Mouse (Mus musculus) spleen, adult 18-20 months (tissue): Measurements from ENCODE around the gene Fgf3.

Experiments used
- DNase-seq, 2 experiments: peaks; one replicate each; pipeline ENCODE4 v3.0.0; 2022; ENCODE audit warnings: mixed read lengths in 2 of 2

Fgf3 gene

DNA sequence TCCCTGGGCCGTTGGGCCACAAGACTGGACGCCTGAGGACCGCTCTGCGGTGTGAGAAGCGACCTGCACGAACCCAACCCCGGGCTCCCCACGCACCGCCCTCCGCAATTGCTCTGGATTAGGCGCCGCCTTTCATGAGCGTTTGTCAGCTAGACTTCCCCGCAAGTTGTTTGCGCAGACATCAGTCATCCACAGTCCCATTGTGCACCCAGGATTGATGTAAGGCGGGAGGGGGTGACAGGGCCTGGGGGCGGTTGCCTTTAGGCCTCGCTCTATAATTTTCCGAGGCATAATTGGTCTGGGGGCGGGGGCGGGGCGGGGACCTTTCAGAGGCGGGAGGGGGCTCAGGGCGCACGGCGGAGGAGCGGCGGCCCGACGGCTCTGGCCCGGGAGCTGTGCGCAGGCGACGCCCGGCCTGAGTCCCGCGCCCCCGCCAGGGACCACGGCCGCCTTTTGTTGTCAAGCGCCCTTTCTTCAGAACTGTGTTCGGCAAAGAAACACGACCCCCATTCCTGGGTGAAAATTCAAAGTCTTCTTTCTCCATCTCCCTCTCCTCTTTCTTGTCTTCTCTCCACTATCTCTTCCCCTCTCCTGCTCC lies at the start of gene Fgf3:
TSS of gene Fgf3 (plus strand) at position 193 of the 598 bp plus-strand sequence.
- DNase-seq: no peak

DNA sequence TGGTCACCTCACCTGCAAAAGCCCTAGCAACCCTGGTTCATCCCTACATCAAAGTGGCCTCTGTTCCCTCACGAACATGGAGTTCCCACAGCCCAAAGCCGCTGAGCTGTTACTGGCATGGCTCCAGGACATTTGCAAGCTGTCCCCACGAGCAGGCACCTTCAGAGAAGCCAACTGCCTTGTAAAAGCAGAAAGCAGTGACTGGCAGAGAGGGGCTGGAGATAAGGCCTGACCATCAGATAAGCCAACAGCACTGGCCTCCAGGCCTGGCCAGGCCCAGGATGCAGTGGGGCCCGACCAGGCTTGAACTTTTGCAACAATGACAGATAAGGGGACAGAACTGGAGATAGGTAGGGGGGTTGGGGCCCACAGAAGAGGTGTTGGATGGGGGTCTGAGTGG lies 49.3 kb upstream of the Fgf3 start:
- no peak for DNase-seq

DNA sequence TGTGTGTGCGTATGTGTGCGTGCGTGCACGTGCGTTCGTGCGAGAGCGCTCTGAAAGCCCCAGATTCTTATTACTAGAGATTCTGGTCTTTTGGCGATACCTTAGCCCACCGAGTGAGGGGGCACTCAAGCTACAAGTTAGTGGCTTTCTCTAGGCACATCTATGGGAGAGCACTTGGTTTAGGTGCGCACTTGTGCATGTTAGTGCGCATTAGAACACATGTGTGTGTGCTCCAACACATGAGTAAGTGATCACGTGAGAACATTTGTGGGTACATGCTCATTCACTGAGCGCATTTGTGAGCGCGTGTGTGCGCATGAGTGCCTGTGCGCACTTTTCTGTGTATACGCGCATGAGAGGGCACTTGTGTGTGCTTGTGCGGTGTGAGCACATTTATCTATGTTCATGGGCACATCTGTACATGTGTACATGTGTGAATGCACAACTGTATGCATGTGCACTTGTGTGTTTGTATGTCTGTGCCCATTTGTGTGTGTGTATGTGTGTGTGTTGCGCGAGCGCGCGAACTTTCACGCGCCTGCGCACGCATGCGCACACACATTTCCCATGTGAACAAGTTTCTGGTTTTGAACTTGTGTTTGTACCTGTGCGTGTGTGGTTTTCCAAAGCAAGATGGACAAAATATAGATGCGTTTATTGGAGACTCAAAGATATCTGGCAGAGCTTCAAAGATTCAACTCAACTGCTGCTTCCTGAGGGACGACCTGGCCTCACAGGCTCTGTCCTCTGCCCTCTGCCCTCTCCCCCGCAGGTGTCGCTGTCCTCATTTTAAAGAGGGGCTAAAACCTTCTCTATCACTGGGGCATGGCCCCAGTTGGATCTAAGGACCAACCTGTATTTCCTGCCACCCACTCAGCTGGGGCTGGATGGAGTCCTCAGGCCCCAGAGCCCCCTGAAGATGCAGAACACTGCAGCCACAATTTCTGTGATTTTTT lies 48.0 kb upstream of the Fgf3 start:
- no peak for DNase-seq

DNA sequence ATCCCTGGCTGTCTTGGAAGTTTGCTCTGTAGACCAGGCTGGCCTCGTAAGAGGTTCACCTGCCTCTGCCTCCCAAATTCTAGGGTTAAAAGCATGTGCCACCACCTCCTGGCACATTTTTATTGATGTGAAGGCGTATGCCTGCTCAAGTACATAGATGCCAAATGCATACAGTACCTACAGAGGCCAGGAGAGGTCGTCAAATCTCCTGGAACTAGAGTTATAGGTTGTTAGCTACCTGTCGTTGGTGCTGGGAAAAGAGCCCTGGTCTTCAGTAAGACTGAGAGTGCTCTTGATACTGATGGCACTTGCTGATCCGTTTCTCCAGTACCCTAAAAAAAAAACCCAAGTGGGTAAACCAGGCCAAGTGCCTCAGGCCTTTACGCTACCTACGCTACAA lies 46.5 kb upstream of the Fgf3 start:
- no peak for DNase-seq

DNA sequence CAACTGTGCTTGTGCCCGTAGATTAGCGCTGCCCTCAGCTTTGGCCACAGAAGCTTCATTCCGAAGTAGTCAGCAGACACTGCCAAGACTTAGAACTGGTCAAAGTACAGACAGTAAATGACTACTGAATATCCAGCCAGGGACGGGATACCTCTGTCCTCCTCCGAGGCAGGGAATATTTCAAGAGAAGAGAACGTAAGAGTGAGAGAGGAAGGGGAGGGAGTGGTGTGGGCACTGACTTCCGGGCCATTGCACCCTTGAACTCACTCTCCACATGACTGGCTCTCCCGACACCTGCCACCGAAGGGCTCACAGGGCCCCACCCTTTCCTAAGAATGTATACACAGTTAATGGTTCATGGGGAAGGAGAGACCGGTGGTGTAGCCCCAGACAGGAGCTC lies 44.6 kb upstream of the Fgf3 start:
- DNase-seq: no peak

DNA sequence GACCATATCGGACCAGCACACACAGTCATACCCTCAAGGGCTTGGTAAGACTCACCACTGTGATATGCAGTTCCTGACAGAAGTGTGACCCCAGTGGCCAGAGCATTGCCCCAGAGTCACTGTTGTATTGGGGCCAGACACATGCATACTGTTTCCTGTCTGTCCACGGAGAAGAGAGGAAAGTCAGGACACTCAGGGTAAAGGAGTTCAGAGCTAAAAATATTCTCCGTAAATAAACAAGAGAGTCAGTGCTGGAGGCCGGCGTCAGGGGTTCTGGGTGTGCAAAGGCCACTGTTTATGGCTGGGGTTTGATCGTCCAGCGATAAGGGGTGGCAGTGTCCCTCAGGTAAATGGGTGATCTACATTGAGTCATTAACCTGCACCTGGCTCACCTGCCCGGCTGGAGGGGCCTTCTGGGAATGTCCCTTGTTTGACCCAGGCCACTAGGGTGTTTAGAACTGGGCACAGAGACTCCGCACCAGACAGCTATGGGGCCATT lies 41.9 kb upstream of the Fgf3 start:
- no peak for DNase-seq

DNA sequence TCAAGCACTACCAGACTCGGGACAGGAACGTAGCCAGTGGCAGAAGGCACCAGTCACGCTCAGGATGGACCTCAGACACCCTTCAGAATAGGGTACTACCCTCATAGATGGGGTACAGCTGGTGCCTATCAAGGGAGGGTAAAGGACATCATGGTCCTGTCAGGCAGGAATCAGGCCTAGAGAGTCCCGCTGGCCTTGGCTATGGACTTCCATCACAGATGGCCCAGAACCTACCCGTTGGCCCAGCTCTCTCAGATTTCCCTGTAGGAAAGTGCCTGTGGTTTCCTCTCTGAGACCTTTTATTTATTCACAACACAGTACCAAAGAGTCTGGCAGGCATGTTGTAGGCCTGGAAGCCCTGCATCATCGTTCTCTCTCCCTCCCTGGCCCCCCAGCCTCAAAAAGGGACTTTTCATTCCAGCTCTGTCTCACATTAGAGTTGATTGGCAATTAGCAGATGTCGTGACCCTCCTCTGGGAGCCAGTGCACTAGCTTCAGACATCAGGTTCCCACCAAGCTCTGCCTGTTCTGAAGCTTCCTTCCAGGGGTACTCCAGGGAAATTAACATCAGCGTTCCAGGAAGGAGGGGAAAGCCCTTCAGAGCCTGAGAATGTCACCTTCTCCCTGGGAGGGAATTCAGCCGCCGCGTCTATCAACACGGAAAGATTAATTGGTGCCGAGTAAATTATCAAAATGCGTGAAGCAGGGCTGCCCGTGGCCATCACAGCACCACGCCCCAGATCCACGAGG lies 40.7 kb upstream of the Fgf3 start:
- no peak for DNase-seq

DNA sequence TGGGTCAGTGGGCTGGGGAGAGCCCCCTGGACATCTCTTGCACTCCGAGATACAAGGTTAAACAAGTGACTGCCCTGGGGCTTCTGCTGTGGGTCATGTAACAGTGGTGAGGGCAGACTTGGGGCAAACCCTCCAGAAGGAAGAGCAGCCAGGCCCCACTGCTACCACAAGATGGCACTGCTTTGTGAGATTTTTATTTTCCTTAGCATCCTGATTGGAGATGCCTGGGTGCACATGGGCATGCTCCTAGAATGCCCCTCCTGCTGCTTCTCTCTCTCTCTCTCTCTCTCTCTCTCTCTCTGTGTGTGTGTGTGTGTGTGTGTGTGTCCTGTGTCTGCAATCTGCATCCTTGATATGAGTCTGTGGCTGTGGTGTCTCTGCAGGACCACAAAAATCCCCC lies 39.4 kb upstream of the Fgf3 start:
- DNase-seq: no peak

DNA sequence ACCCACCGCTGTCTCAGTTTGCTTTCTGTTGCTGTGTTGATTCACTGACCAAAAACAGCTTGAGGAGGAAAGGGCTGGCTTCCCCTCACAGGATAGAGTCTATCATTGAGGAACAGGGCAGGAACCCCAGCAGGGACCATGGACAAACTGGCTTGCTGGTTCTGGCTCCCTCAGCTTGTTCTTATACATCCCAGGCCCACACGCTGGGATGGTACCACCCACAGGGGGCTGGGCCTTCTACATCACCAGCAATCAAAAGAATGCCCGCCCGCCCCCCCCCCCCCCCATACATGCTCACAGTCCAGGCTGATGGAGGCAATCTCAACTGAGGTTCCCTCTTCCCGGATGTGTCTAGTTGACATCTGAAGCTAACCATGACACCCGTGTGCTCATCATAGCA lies 30.8 kb upstream of the Fgf3 start:
- no peak for DNase-seq

DNA sequence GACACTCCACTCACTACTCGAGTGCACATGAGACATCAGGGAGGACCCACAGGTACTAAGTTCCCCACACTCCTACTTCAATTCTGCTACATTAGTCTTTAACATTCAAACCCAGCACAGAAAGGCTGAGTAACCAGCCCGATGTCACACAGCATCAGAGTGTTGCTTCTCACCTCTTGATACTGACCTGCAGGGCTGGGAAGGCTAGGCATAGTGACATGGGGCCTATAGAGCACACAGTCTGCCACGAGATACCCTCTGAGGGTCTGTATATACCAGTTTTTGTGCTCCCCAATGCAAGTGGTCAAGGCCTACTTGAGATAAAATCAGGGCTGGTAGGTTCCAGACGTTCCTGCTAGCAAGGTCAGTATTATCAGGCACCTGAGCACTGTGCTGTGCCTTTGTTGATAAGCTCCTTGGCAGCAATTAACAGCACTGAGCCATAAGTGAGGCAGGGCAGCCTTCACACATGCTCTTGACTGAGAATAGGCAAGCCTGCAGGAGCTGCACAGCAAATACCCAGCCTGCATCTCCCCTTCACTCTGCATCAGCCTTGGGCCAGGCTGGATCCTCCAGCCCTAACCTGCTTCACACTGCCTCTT lies 29.8 kb upstream of the Fgf3 start:
- DNase-seq: no peak

DNA sequence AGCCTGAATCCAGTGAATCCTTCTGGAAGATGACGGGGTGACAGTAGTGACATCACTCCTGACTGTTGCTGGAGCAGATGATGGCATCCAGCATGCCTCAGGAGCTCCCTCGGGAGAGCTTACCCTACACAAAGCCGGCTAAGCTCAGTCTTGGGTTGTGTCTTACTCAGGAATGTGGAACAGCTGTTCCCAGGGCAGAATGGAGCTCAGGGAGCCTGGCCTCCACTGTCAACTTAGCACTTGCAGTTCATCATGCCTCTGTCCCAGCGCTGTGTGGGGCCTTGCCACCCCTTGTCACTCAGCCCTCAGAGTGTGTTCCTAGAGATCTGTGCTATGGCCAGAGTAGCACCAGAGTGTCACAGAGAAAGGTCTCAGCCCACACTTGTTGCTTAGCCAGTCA lies 26.4 kb upstream of the Fgf3 start:
- no peak for DNase-seq

DNA sequence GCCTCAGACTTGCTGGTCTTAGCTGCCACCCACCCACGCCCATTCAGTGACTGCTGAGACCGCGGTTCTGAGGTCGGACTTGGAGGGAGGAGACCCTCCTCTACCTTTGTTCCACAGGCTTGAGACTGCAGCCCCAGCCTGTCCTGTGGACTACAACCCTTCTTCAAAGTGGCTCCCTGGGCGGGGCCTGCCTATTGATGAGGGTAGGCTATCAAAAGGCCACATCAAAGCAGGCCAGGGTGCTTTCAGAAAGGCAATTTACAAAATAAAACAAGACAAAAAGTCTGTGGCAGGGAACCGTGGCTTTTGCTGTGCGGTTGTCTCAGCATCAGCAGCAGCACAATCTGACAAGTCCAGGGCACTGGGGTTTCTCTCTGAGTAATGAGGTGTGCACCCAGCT lies 16.0 kb upstream of the Fgf3 start:
- no peak for DNase-seq

DNA sequence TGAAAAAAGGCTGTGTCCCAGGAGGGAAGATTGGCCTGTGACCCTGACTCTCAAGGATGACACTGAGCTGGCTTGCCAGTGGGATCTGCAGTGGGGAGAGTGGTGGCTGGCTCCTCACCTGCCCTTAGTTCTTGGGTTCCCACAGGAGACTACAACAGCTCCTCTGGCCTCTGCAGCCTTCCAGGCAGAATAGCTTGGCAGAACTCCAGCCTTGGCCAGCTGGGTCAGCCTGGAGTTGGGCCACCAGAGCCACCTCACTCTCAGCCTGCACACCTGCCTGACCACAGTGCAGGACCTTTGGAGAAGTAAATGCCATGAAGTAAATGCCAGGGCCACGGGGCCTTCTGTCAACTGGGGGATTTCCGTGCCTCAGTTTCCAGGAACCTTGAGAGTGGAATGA lies 13.9 kb upstream of the Fgf3 start:
- DNase-seq: no peak

DNA sequence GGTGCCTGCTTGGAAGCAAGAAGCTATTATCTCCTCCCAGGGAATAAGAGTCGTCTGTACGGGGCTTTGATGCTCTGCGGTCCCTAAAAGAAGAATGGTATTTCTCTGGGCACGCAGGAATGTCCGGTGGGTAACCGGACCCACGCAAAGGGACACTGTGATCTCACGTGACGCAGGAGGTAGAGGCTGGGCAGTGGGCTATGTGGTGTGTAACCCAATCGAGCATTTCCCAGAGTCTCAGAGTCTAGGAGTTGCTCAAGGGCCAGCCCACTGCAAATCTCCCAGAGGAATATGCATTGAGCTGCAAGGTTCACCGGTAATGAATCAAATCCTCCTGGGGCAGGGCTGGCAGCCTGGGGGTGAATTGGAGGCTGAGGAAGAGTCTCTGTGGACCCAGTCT lies 9.5 kb upstream of the Fgf3 start:
- DNase-seq: no peak

DNA sequence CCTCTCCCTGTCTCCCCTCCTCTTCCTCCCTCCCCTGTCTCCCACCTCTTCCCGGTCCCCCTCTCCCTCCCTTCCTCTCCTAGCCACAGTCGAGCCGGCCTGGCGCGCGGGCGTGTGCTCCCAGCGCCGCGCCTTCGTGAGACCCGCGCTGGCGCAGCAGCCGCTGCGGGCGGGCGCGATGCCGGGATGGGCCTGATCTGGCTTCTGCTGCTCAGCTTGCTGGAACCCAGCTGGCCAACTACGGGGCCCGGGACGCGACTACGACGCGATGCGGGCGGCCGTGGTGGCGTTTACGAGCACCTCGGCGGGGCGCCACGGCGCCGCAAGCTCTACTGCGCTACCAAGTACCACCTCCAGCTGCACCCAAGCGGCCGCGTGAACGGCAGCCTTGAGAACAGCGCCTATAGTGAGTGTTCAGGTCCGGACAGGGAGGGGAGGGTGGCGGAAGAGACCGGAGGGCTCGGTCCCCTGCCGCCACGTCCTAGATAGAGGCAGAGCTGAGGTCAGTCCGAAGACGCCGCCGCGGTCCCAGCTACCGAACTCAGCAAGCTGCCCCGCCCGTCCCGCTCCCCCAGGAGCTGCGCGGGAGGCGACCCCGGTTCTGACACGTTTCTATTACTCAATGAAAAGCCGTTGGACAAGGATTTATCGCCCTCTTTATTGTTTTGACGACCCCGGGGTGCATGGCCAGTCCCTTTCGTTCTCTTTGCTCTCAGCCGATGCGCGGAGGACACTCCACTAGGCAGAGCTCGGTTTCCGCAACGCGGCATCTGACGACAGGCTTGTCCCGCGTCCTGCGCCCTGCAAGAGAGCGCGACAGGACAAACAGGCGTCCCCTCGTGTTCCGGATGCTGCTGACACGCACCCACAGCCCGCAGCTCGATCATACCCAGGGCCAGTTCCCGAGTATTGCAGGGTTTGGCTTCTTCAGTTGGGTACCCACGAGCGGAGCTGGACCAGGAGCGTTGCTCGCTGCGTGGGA lies 930 bp downstream of the Fgf3 start:
- no peak for DNase-seq

DNA sequence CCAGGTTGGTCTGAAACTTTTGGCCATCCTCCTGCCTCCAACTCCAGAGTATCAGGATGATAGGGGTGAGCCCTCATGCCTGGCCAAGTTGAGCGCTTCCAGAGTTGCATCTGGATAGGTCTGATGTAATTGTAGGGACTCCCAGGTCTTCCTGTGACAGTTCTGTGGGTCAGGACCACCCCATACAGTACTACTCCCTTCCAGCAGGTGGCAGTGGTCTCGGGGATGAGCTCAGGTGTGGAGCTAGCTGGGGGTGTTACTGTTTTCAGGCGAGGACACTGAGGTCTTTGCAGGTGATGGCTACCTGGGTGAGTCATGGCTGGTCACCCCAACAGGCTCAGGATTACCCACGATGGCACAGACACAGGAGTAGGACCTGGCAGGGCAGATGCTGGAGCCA lies 8.3 kb downstream of the Fgf3 start:
- peak in 1 of 2 experiments; percentile 35 for DNase-seq

DNA sequence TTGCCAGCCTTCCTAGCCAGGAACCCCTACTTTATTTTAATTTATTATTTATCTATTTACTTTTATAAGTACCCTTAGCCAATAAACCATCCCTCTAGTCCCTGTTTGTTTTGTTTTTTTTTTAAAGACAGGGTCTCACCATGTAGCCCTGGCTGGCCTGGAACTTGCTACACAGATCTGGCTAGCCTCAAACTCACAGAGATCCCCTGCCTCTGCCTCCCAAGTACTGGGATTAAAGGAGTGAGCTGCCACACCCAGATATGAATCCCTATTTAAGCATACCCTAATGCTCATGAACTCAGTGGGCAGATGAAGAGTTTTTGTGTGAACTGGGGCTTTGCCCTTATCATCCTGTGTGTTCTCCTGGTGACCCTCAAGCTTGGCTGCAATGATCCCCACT lies 9.2 kb downstream of the Fgf3 start, which contains the start of gene Fgf4:
TSS of gene Fgf4 (plus strand) at position 301 of the 400 bp plus-strand sequence.
- DNase-seq: no peak

DNA sequence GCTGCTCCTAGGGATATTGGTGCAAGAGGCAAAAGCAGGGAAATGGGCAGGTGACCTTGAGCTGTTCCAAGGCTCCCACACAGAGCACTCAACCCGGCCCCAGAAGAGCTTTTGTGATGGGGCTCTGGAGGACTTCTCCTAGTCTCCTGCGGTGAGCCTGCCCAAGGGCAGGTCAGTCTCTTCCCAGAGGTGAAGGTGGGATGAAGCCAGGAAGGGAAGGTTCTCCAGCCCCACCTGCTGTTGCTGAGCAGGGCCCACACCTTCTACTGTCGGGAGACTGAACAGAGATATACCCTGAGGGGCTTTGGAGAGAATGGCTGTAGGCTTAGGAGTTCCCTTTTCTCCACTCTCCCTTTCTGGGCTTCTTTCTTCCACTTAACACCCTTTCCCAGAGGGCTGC lies 13.4 kb downstream of the Fgf3 start:
- DNase-seq: no peak

DNA sequence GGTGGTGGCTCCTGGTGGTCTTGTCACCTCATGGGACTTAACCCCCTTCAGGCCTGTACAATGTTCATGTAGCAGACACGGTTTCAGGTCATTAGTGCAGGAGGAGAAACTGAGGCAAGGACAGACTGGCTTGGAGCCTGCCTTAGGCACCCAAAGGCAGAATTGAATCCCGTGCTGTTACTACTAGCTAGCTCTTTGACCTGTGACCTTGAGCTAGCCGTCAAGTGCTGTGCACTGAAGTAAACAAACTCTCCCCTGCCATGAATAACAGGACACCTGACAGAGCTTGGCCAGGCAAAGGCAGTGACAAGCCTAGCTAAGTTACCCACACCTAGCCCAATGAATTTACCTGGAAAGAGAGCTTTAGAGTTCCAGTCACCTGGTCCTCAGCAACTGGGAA lies 17.1 kb downstream of the Fgf3 start:
- no peak for DNase-seq

DNA sequence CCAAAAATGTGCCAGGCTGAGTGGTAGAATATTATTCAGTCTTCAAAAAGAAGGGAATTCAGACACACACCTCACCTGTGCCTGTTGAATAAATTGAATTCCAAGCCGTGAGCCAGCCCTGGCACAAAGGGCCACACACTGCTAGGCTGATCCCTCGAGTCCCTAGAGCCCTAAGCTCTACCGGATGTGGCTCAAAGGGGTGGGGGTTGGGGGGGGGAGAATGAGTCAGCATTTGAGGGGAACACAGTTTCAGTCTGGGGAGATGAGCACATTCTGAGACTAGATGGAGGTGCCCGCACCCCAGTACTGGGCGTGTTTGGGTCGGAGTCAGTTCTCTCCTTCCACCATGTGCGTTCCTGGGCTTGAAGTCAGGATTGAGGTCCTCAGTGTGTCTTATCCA lies 19.3 kb downstream of the Fgf3 start:
- DNase-seq: no peak

DNA sequence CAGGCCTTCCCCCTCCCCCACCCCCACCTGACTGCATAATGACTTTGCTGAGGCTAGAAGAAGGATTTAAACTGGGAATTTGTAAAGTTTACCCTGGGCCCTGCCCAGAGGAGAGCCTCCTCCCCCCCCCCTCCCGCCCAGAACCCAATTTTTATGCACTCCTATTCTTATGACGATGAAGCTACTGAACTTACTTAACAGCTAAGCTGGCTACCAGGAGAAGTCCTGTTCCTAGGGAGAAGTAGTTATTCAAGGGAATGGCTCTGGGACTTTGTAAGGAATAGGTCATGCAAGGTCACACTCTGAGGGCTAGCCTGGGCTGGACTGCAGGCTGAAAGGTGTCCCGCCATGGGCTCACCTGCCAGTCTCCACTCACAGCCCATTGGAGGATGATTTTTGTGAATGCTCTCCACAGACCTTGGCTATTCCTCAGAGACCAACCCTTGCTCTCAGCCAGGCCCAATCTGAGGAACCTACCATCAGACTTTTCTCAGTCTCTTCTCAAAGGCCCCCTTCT lies 20.0 kb downstream of the Fgf3 start:
- no peak for DNase-seq

DNA sequence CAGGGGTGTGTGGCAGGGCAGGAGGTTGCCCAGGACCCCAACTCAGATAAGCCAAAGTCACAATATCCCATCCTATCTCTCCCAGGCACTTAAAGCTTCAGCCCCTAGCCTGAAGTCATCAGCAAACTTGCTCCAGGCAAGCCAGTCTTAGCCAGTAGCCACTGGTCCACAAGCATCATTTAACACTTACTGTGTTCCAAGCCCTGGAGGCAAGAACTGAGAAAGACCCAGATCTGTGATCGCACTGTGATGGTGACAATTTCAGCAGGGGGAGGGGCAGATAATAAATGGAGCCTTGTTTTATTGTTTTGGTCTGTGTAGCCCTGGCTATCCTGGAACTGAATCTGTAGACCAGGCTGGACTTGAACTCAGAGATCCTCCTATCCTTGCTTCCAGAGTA lies 20.8 kb downstream of the Fgf3 start:
- no peak for DNase-seq
